Mouse (Mus musculus) gastrocnemius, adult 2 months (tissue): ENCODE measurements around the gene Myo5c. TPM values are rescaled to one million over a fixed set of nuclear protein-coding genes. Genes with fewer than 3 reads are reported as not detected.

Experiments used
- DNase-seq: peaks from one replicate; pipeline ENCODE4 v3.0.0; 2022
- H3K27ac ChIP-seq: fragments of 200-600 bp; 2 replicates; pipeline ENCODE4 v1.8.1; 2022; ENCODE audit warnings: mild to moderate bottlenecking
- H3K4me3 ChIP-seq: fragments of 200-600 bp; 2 replicates; pipeline ENCODE4 v1.8.1; 2022; ENCODE audit warnings: mild to moderate bottlenecking, moderate library complexity
- CTCF ChIP-seq: fragments of 200-600 bp; IDR thresholded peaks from 2 replicates; pipeline ENCODE4 v1.8.1; 2022; ENCODE audit warnings: antibody characterized with exemption, mild to moderate bottlenecking, moderate library complexity
- intact Hi-C: fragments of 180-260 bp; cut with DNase I; formaldehyde crosslinking; loops from one replicate; pipeline ENCODE4 v1.15.1; 2025
- total RNA-seq, 2 experiments: library from RNA; stranded (reverse); gene quantifications; 2 replicates each; pipeline ENCODE4 v1.2.3; 2021

Gene Myo5c
- total RNA-seq, 2 experiments from 2014 or later = 10.8 to 13.6 TPM

DNA sequence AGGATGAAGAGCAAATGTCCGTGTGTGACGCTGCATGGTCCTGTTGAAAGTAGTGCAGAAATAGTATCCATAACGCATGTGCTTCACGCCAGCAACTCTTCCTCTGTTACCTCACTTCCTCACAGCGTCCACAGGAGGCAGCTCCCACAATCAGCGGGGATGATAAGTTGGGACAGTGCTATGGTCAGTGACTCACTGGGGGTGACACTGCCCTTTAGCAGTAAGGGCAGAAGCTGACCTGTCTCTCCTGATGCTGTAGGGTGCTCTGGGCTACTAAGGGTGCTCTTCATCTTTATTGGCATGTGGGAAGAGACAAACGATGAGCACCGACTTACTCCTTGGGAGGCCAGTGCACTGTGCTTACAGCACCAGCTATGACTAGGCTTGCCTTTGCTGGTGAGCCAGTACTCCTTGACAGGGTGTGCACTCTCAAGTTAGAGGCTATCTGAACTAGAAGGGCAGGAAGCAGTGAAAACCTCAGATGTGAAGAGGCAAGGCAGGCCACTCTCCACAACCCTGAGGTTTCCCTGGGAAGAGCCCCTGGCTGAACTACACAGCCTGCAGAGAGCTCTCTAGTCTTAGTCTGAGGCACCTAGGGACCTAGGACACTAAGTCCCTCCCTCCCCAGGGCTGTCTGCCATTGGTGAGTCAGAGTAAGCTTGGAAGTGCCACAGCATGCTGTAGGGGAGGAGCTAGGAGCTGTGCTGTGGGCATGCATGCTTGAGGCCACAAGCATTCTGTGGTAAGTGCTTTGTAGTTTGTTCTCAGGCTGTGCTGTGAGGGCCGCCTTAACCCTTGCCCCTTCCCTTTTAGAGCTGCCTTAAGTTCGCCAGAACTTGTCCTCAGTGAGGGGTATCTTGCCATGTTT, 10.2 kb upstream of the Myo5c start:
- Histone ChIP-seq H3K27ac (no peak overlapping the region), H3K4me3 (no peak overlapping the region)
- TF ChIP-seq CTCF = no peak
- peak; percentile 49 for DNase-seq
- intact Hi-C loops = no loop called here

DNA sequence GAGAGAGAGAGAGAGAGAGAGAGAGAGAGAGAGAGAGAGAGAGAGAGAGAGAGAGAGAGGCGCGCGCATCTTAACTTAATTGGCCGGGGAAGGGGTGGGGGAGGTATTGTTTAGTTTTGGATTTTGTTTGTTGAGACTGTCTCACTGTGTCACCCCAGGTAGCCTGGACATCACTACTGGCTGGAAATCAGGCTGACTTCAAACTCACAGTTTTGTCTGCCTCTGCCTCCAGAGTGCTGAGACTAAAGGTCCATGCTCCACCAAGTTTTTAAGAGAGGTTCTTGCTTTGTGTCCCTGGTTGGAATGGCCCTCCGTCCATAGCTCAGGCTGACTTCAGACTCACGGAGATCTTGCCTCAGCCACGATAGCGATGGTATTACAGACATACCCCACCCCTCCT, 1.0 kb downstream of the Myo5c start:
- TF ChIP-seq CTCF = no peak
- intact Hi-C loops = no loop called here
- peak overlapping the region; percentile 43 for H3K27ac ChIP-seq
- peak overlapping the region; percentile 86 for H3K4me3 ChIP-seq
- DNase-seq = no peak

- peak overlapping the region; percentile 85 for H3K27ac ChIP-seq
- TF ChIP-seq CTCF = no peak
- intact Hi-C loops = no loop called here
- no peak for DNase-seq
- peak overlapping the region; percentile 36 for H3K4me3 ChIP-seq
Observed at GRCm38 (mm10) chr9:75234271-75234741, 2.5 kb downstream of the Myo5c start.

- intact Hi-C loops = loop anchor here (1.0 kb wide), 1 partner anchor 19 kb away; no protein-coding TSS in a partner anchor
- no peak for TF ChIP-seq CTCF
- peak overlapping the region; percentile 85 for H3K27ac ChIP-seq
- DNase-seq = peak; percentile 69
- H3K4me3 ChIP-seq = peak overlapping the region; percentile 36
Observed at GRCm38 (mm10) chr9:75234983-75235627, 3.3 kb downstream of the Myo5c start.

DNA sequence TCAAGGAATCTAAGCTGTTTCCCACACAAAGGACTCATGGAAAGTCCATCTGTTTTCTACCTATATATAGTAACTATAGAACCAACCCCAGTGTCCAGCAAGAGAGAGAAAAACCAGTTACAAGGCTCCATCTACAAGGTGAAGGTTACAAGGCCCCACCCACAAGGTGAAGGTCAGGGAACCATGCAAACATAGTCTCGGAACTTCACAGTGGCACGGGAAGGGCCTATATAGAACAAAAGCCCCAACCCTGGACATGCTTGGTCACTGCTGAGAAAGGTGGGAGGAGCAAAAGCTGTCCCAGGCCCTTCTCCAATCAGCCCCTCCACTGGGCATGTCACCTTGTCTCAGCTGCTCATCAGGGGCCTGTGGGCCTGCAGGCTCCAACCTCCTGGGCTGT, 3.9 kb downstream of the Myo5c start:
- Histone ChIP-seq H3K27ac (peak overlapping the region; percentile 85), H3K4me3 (no peak overlapping the region; the same call in 1 of the 2 replicates)
- no peak for TF ChIP-seq CTCF
- intact Hi-C loops = loop anchor here (1.0 kb wide), 1 partner anchor 19 kb away; no protein-coding TSS in a partner anchor
- DNase-seq = no peak

DNA sequence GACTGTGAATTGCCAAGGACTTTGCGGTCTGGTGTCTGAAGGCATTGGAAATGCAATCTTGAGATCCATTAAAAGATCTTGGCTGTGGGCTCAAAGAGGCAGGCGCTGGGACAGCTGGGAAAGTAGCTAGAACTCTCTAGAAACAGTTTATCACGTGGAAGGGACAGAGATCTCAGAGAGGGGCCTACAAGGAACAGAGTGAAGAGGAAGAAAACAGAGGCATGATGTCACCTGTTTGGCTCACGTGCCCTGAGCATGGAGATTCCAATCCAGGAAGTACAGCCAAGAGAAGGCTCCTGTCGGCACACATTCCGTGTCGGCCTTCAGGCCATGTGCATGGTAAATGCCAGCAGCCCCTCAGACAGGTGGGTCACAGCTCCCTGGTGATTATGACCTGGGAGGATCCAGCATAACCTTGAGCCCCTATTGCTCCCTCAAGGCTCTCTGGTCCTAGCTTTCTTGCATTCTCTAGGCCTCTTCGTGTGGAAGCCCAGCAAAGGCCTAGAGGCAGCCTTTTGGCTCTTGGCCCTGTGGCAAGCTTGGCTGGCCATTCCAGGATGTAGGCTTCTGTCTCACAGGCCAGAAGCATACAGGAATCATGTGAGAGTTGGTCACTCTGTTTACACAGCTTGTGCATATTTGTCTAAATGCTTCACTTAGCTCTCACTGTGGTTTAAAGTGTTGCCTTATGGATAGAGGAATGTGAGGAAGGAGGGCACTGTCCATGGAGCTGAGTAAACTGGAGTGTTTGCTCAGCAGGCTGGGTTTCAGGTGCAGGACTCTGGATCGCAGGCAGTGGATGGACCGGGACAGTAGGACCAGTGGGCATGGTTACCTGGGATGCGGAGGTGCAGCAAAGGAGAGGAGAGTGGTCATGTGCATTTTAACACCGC, 4.8 kb downstream of the Myo5c start:
- peak; percentile 58 for DNase-seq
- TF ChIP-seq CTCF = no peak
- Histone ChIP-seq H3K4me3 (no peak overlapping the region), H3K27ac (peak overlapping the region; percentile 85)
- intact Hi-C loops = no loop called here

- DNase-seq = no peak
- no peak for TF ChIP-seq CTCF
- Histone ChIP-seq H3K27ac (no peak overlapping the region), H3K4me3 (no peak overlapping the region)
- intact Hi-C loops = no loop called here
Observed at GRCm38 (mm10) chr9:75238179-75238578, 6.4 kb downstream of the Myo5c start.

DNA sequence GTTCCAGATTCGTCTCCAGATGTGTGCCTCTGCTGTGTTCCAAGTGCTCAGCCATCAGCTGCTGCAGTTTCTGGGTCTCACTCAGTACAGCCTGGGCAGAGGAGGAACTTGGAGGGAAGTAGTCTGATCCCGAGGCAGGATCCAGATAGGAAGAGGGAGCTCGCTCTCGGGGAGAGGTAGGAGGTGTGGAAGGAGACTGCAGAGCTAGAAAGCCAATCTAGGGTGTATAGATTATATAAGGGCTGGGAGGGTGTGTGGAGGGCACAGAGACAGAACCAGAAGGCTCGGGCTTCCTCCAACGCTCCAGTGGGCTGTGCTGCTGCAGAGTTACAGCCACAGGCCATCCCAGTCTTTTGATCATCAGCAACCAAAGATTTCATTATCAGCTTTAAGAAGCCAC, 11.2 kb downstream of the Myo5c start:
- DNase-seq = no peak
- no peak for TF ChIP-seq CTCF
- intact Hi-C loops = no loop called here
- Histone ChIP-seq H3K4me3 (no peak overlapping the region), H3K27ac (0 out of 2 replicates have a peak overlapping the region, but pooled peaks have one; percentile 1)

GRCm38 (mm10) chr9:75243730-75244406, 12.0 kb downstream of the Myo5c start:
- Histone ChIP-seq H3K27ac (no peak overlapping the region), H3K4me3 (no peak overlapping the region)
- intact Hi-C loops = no loop called here
- no peak for TF ChIP-seq CTCF
- peak; percentile 60 for DNase-seq

DNA sequence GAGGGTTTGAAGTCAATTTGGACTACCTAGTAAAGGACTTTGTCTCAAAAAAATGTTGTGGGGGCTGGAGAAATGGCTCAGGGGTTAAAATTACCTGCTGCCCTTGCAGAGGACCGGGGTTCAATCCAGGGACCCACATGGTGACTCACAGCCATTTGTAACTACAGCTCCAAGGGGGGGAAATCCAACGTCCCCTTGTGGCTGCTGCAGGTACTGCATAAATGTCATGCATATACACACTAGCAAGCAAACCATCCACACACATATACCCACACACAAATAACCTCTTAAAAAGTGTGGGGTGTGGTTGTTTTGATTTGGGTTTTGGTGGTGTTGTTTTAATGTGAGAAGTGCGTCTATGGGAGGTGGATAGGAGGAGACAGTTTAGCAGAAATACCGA, 12.7 kb downstream of the Myo5c start:
- intact Hi-C loops = no loop called here
- no peak overlapping the region for H3K27ac ChIP-seq
- TF ChIP-seq CTCF = peak; percentile 51

GRCm38 (mm10) chr9:75246080-75246930, 14.5 kb downstream of the Myo5c start:
- Histone ChIP-seq H3K4me3 (no peak overlapping the region), H3K27ac (no peak overlapping the region)
- DNase-seq = no peak
- TF ChIP-seq CTCF = no peak
- intact Hi-C loops = no loop called here

More for the DNA sequence above, 12.7 kb downstream of the Myo5c start:
- no peak overlapping the region for H3K4me3 ChIP-seq
- DNase-seq = no peak
